Mouse (Mus musculus) forebrain, embryonic 10.5 days (tissue): ENCODE measurements around the gene Tnxb. TPM values are rescaled to one million over a fixed set of nuclear protein-coding genes. Genes with fewer than 3 reads are reported as not detected.

ENCODE experiments used
- DNase-seq: peaks from one replicate; pipeline ENCODE4 v3.0.0-alpha.2; 2017; ENCODE audit warnings: low spot score; ENCODE audit errors: extremely low spot score
- H3K27ac ChIP-seq: fragments of 300-500 bp; sonication (generic); 2 replicates; pipeline ENCODE4 v1.5.1; 2016; ENCODE audit warnings: mild to moderate bottlenecking
- H3K27me3 ChIP-seq: fragments of 300-500 bp; sonication (generic); 2 replicates; pipeline ENCODE4 v1.6.1; 2016; ENCODE audit warnings: mild to moderate bottlenecking; ENCODE audit not compliant: poor library complexity, severe bottlenecking
- H3K36me3 ChIP-seq: fragments of 300-500 bp; sonication (generic); replicated peaks from 2 replicates; pipeline ENCODE4 v1.6.1; 2016; ENCODE audit warnings: mild to moderate bottlenecking, moderate library complexity
- H3K4me1 ChIP-seq: fragments of 300-500 bp; sonication (generic); 2 replicates; pipeline ENCODE4 v1.6.1; 2016
- H3K4me3 ChIP-seq: fragments of 300-500 bp; sonication (generic); 2 replicates; pipeline ENCODE4 v1.5.1; 2016; ENCODE audit warnings: mild to moderate bottlenecking, moderate library complexity
- H3K9me3 ChIP-seq: fragments of 300-500 bp; sonication (generic); 2 replicates; pipeline ENCODE4 v1.6.1; 2016; ENCODE audit warnings: mild to moderate bottlenecking, moderate library complexity
- WGBS: fragments of 180-500 bp; shearing (Covaris S2); methylation state at CpG from one replicate; pipeline ENCODE4 v1.1.7; 2016; 5-methylcytosine and 5-hydroxymethylcytosine counted together
- polyA plus RNA-seq: library from polyadenylated mRNA; unstranded; fragments of >200 nt; fragmentation: Nextera tagmentation; extraction: Ambion mirVana; gene quantifications from 2 replicates; pipeline ENCODE4 v1.2.1, GENCODE M21; 2016

Gene Tnxb
- polyA plus RNA-seq, 1 experiment from 2014 or later = not detected

DNA sequence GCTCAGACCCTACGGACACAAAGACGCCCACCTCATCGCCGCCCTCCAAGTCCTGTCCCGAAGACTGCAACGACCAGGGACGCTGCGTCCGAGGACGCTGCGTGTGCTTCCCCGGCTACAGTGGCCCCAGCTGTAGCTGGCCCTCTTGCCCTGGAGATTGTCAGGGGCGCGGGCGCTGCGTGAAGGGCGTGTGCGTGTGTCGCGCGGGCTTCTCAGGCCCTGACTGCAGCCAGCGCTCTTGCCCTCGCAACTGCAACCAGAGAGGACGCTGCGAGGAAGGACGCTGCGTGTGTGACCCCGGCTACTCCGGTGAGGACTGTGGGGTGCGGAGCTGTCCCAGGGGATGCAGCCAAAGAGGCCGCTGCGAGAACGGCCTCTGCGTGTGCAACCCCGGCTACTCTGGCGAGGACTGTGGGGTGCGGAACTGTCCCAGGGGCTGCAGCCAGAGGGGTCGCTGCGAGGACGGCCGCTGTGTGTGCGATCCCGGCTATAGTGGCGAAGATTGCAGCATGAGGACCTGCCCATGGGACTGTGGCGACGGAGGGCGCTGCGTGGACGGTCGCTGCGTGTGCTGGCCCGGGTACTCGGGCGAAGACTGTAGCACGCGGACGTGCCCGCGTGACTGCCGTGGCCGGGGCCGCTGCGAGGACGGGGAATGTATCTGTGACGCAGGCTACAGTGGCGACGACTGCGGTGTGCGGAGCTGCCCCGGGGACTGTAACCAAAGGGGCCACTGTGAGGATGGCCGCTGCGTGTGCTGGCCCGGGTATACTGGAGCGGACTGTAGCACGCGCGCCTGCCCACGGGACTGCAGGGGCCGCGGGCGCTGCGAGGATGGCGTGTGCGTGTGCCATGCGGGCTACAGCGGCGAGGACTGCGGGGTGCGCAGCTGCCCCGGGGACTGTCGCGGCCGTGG lies 1.1 kb downstream of the Tnxb start:
- Histone ChIP-seq H3K36me3 (no peaks in the 10 kb centered on the region), H3K4me3 (peak overlapping the region; percentile 51), H3K4me1 (peaks cover 22% of the 10 kb centered on the region), H3K27ac (no peak overlapping the region), H3K9me3 (no peaks in the 10 kb centered on the region), H3K27me3 (peaks cover 71% of the 10 kb centered on the region)
- 9% methylated on average over 93 of the region's 93 CpGs for WGBS
- peak; percentile 50 for DNase-seq

- peak overlapping the region; percentile 51 for H3K4me3 ChIP-seq
- peaks cover 77% of the 10 kb centered on the region for H3K27me3 ChIP-seq
- H3K9me3 ChIP-seq = no peaks in the 10 kb centered on the region
- 37% methylated on average over 49 of the region's 49 CpGs for WGBS
- DNase-seq = no peak
- H3K36me3 ChIP-seq = no peaks in the 10 kb centered on the region
- no peak overlapping the region for H3K27ac ChIP-seq
- peaks cover 22% of the 10 kb centered on the region for H3K4me1 ChIP-seq
Measured at GRCm38 (mm10) chr17:34672246-34672792, 2.0 kb downstream of the Tnxb start.

DNA sequence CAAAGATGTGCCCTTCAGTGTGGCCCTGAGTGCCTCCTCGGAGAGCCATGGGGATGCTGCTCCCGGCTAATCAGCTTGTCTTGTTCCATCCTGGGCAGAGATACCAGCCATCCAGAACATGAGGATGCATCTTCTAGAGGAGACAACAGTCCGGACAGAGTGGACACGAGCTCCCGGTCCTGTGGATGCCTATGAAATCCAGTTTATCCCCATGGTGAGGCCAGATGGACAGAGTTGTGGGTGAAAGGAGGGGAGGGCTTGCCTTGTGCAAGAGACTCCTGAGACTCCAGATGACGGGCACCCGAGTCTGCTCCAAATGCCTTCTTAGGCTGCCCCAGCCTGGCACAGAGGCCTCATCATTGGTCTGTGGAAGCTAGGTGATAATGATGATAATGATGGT lies 2.8 kb downstream of the Tnxb start:
- no peaks in the 10 kb centered on the region for H3K9me3 ChIP-seq
- peaks cover 22% of the 10 kb centered on the region for H3K4me1 ChIP-seq
- H3K4me3 ChIP-seq = no peak overlapping the region
- no peak for DNase-seq
- H3K27me3 ChIP-seq = peaks cover 79% of the 10 kb centered on the region
- 86% methylated on average over 7 of the region's 7 CpGs for WGBS
- no peaks in the 10 kb centered on the region for H3K36me3 ChIP-seq
- H3K27ac ChIP-seq = no peak overlapping the region

GRCm38 (mm10) chr17:34674524-34675204 lies 4.3 kb downstream of the Tnxb start:
- H3K9me3 ChIP-seq = no peaks in the 10 kb centered on the region
- no peak overlapping the region for H3K27ac ChIP-seq
- no peak for DNase-seq
- WGBS = 73% methylated on average over 11 of the region's 11 CpGs
- peaks cover 85% of the 10 kb centered on the region for H3K27me3 ChIP-seq
- H3K4me3 ChIP-seq = no peak overlapping the region
- peaks cover 22% of the 10 kb centered on the region for H3K4me1 ChIP-seq
- no peaks in the 10 kb centered on the region for H3K36me3 ChIP-seq

- H3K36me3 ChIP-seq = no peaks in the 10 kb centered on the region
- no peak overlapping the region for H3K4me3 ChIP-seq
- H3K9me3 ChIP-seq = no peaks in the 10 kb centered on the region
- 79% methylated on average over 13 of the region's 13 CpGs for WGBS
- DNase-seq = no peak
- peaks cover 85% of the 10 kb centered on the region for H3K27me3 ChIP-seq
- H3K27ac ChIP-seq = no peak overlapping the region
- H3K4me1 ChIP-seq = peaks cover 22% of the 10 kb centered on the region
Measured at GRCm38 (mm10) chr17:34675205-34676092, 5.1 kb downstream of the Tnxb start.

DNA sequence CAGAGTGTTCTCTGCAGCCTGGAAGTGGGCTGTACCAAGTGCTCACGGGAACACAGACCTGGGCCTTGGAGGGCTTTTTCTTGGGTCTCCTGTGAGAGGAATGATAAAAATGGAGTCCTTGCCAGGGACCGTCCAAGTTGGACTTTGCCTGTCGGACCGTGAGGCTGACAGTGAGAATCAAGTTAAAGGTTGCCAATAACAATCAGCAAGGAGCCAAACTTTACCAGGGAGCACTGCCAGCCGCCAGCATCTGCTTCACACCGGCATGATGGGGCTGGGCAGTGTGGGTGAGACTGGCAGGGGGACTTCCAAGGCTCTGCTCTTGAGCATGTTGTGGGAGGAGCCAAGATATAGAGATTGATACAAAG lies 5.7 kb downstream of the Tnxb start:
- 84% methylated on average over 6 of the region's 6 CpGs for WGBS
- no peak overlapping the region for H3K4me3 ChIP-seq
- no peaks in the 10 kb centered on the region for H3K9me3 ChIP-seq
- DNase-seq = no peak
- peaks cover 16% of the 10 kb centered on the region for H3K4me1 ChIP-seq
- H3K27ac ChIP-seq = no peak overlapping the region
- H3K36me3 ChIP-seq = no peaks in the 10 kb centered on the region
- H3K27me3 ChIP-seq = peaks cover 81% of the 10 kb centered on the region

- peaks cover 76% of the 10 kb centered on the region for H3K27me3 ChIP-seq
- no peaks in the 10 kb centered on the region for H3K36me3 ChIP-seq
- 77% methylated on average over 12 of the region's 12 CpGs for WGBS
- no peak overlapping the region for H3K4me3 ChIP-seq
- no peak for DNase-seq
- peaks cover 11% of the 10 kb centered on the region for H3K4me1 ChIP-seq
- H3K9me3 ChIP-seq = no peaks in the 10 kb centered on the region
- no peak overlapping the region for H3K27ac ChIP-seq
Measured at GRCm38 (mm10) chr17:34676671-34677070, 6.3 kb downstream of the Tnxb start.

- no peak for DNase-seq
- Histone ChIP-seq H3K4me1 (0 out of 2 replicates have a peak, but pooled peaks cover 7% of the 10 kb centered on the region), H3K4me3 (no peak overlapping the region), H3K36me3 (no peaks in the 10 kb centered on the region), H3K27me3 (peaks cover 43% of the 10 kb centered on the region), H3K9me3 (no peaks in the 10 kb centered on the region), H3K27ac (no peak overlapping the region)
- 85% methylated on average over 26 of the region's 26 CpGs for WGBS
Measured at GRCm38 (mm10) chr17:34680191-34680590, 9.9 kb downstream of the Tnxb start.

GRCm38 (mm10) chr17:34680621-34681020 lies 10.3 kb downstream of the Tnxb start:
- H3K36me3 ChIP-seq = no peaks in the 10 kb centered on the region
- peaks cover 39% of the 10 kb centered on the region for H3K27me3 ChIP-seq
- no peak for DNase-seq
- H3K27ac ChIP-seq = no peak overlapping the region
- WGBS = 83% methylated on average over 4 of the region's 4 CpGs
- H3K4me3 ChIP-seq = no peak overlapping the region
- no peaks in the 10 kb centered on the region for H3K9me3 ChIP-seq
- 0 out of 2 replicates have a peak, but pooled peaks cover 7% of the 10 kb centered on the region for H3K4me1 ChIP-seq

- Histone ChIP-seq H3K4me1 (0 out of 2 replicates have a peak, but pooled peaks cover 7% of the 10 kb centered on the region), H3K36me3 (no peaks in the 10 kb centered on the region), H3K27ac (no peak overlapping the region), H3K4me3 (no peak overlapping the region), H3K9me3 (no peaks in the 10 kb centered on the region), H3K27me3 (peaks cover 34% of the 10 kb centered on the region)
- WGBS = 87% methylated on average over 17 of the region's 17 CpGs
- DNase-seq = no peak
Measured at GRCm38 (mm10) chr17:34681132-34681571, 10.8 kb downstream of the Tnxb start.

DNA sequence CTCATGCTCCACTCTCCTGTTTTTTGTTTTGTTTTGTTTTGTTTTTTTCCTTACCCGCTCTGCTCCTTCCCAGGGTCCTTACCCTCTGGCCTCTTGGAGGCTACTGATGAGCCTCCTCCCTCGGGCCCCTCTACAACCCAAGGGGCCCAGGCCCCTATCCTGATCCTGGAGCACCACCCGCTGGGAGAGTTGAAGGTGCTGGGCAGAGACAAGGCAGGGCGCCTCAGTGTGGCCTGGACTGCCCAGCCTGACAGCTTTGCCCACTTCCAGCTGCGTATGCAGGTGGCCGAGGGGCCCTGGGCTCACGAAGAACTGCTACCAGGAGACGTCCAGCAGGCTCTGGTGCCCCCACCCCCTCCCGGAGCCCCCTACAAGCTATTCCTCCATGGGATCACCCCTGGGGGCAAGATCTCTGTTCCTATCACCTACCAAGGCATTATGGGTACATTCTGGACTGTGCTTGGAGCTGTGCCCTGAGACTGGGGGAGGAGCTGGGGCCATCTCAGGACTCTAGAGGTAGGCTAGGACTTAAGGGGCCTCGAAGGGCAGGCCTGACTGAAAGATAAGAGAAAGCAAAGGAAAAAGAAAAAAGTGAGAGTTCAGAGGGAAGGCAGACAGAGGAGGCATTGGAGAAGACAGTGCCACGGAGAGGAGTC lies 11.7 kb downstream of the Tnxb start:
- H3K36me3 ChIP-seq = no peaks in the 10 kb centered on the region
- H3K27ac ChIP-seq = no peak overlapping the region
- no peak overlapping the region for H3K4me3 ChIP-seq
- DNase-seq = no peak
- H3K9me3 ChIP-seq = no peaks in the 10 kb centered on the region
- H3K4me1 ChIP-seq = 0 out of 2 replicates have a peak, but pooled peaks cover 7% of the 10 kb centered on the region
- 79% methylated on average over 11 of the region's 11 CpGs for WGBS
- H3K27me3 ChIP-seq = peaks cover 29% of the 10 kb centered on the region

GRCm38 (mm10) chr17:34683179-34683578 lies 12.8 kb downstream of the Tnxb start:
- WGBS = 81% methylated on average over 8 of the region's 8 CpGs
- Histone ChIP-seq H3K36me3 (no peaks in the 10 kb centered on the region), H3K4me1 (0 out of 2 replicates have a peak, but pooled peaks cover 7% of the 10 kb centered on the region), H3K4me3 (no peak overlapping the region), H3K9me3 (no peaks in the 10 kb centered on the region; the same call in 1 of the 2 replicates), H3K27ac (no peak overlapping the region), H3K27me3 (peaks cover 25% of the 10 kb centered on the region)
- DNase-seq = no peak
